Mouse (Mus musculus): ENCODE results near the gene Ube2v1. TPM values are rescaled to one million over a fixed set of nuclear protein-coding genes. Genes with fewer than 3 reads are reported as not detected.

Ube2v1 gene
- total RNA-seq, 1 experiment from 2014 or later = 44.9 TPM

DNA sequence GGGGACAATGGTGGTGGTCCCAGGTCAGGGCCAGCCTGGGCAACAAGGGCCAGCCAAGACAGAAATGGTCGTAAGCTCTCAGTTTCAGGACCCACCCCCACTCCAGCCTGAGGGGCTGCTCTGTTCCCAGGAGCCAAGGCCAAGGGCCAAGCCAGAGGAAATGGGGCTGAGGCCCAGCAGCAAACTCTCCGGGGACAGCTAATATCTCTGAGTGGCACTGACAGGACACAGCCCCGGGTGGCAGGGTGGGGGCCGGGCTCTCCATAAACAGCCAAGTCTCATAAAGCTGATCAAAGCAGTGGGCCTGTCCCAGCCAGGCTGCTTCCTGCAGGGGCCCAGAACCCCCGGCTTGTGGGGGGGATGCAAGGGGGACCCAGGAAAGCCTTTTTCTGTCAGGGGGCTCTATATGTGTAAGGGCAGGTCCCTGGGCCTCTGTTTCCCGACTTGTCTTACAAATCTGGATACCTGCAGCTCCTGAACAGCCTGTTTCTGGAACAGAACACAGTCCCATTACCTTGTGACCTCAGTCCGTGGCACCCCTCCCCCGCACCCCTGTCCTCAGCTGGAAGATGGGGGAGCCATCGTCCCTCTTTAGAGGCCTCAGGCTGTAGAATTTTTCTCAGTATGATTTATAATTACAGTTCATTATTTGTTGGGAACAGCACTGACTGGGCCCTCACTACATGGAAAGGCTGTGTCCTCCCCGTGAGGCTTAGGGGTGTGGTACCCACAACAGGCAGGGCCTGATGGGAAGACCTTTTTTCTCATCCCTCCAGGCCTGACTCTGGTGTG lies 48.5 kb downstream of the Ube2v1 start:
- no peak for ATAC-seq (replicated peaks in 1 of 2; ENCODE audit: insufficient read depth in 1 of 2, low FRiP score in 2 of 2, low TSS enrichment in 1 of 2, low read depth in 1 of 2, poor library complexity in 2 of 2, severe bottlenecking in 2 of 2)

DNA sequence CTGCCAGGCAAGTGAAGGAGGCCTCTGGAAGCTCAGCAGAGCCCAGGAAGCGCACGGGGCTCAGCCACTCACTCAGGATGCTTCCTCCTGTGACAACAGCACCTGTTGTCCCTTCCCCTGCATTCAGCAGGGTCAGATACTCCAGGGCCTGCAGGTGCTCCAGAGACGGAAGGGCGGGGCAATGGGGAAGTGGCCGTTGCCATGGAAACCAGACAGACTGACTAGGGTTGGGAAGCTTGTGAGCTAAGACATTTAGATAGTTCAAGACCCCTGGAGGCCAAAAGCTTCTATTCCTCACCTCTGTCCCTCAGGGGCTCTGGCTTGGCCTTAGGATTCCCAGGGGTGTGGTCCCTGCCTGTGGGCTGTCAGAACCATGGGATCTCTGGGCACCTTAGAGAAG lies 53.4 kb downstream of the Ube2v1 start:
- ATAC-seq (replicated peaks in 1 of 2; ENCODE audit: insufficient read depth in 1 of 2, low FRiP score in 2 of 2, low TSS enrichment in 1 of 2, low read depth in 1 of 2, poor library complexity in 2 of 2, severe bottlenecking in 2 of 2) = peak in 1 of 2 experiments; percentile 54; a peak in 2 of 4 replicates

DNA sequence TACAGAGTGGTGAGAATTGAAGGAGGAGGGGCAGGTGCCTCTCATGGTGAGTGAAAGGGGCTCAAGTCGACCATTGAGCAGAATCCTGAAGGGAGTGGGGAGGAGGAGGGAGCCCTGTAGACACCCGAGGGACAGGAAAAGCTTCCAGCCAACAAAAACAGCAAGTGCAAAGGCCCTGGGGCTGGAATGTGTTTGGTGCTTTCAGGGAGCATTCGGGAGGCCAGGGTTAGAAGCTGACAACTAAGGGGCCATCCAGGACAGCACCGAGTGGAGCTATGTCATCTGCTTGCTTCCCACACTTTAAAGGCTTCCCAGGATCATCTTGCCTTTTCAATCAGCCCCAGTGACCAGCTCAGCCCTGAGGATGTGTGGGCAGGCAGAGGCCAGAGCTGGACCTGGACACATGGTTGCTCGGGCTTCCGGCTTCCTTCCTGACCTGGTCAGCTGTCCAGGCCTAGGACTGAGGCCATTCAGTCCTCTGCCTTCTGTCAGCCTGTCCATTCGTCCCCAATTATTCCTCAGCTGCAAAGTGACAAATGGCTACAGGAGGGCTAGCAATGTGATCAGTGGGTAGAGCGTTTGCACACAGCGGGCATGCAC lies 54.6 kb downstream of the Ube2v1 start:
- no peak for ATAC-seq (replicated peaks in 1 of 2; ENCODE audit: insufficient read depth in 1 of 2, low FRiP score in 2 of 2, low TSS enrichment in 1 of 2, low read depth in 1 of 2, poor library complexity in 2 of 2, severe bottlenecking in 2 of 2)

DNA sequence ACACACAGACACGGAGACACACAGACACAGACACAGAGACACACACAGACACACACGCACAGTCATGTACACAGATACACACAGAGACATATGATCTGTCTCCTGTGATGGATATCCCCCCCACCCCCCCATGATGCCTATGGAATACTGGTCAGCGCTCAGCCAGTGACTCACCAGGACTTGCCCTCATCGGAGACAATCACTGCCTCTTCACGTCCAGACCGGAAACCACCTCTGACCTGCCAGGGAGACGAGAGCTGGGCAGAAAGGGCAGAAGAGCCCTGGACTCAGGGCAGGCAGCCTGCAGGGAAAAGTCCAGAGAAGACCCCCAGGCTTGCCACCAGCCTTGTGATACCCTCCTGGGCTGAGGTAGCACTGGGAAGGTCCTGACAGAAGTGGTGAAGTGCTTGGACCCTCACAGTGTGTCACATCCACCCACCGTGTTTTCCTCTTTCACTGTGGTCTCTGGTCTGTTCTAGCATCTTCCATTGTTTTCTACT lies 55.7 kb downstream of the Ube2v1 start:
- ATAC-seq (replicated peaks in 1 of 2; ENCODE audit: insufficient read depth in 1 of 2, low FRiP score in 2 of 2, low TSS enrichment in 1 of 2, low read depth in 1 of 2, poor library complexity in 2 of 2, severe bottlenecking in 2 of 2) = no peak

DNA sequence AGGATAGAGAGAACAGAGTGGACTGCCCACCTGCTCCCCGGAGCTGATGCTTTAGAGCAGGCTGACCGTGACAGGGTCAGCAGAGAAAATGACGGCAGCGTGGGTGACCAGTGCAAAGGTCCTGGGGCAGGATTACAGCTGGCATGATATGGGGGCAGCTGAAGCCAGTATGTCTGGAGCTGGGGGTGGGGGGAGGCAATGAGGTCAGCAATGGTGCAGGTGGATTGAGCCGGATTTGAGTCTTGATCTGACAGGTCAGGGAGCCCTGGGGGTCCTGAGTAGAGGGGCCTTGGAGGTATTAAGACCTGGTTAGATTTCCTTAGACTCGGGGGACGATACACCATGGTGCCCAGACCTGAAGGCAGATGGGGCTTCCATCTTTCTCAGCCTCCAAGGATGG lies 56.3 kb downstream of the Ube2v1 start:
- ATAC-seq (replicated peaks in 1 of 2; ENCODE audit: insufficient read depth in 1 of 2, low FRiP score in 2 of 2, low TSS enrichment in 1 of 2, low read depth in 1 of 2, poor library complexity in 2 of 2, severe bottlenecking in 2 of 2) = no peak

DNA sequence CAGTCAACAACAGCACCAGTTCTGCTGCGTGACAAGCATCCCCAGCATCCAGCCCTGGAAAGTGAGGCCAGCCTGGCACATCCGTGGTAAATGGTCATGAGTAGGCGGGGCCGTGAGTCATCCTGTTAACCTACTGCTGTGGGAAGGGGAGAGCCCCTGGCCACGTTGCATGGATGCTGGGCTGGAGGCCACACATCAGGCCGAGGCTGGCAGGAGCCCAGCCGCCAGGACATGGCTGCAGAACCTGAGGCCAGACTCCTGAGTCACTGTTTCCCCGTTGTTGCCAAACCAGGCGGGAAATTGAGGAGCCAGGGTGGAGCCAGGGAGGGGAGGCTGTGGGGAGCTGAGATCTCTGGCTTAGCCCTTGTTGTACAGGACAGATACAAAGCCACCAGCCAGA lies 57.1 kb downstream of the Ube2v1 start:
- ATAC-seq (replicated peaks in 1 of 2; ENCODE audit: insufficient read depth in 1 of 2, low FRiP score in 2 of 2, low TSS enrichment in 1 of 2, low read depth in 1 of 2, poor library complexity in 2 of 2, severe bottlenecking in 2 of 2) = no peak

DNA sequence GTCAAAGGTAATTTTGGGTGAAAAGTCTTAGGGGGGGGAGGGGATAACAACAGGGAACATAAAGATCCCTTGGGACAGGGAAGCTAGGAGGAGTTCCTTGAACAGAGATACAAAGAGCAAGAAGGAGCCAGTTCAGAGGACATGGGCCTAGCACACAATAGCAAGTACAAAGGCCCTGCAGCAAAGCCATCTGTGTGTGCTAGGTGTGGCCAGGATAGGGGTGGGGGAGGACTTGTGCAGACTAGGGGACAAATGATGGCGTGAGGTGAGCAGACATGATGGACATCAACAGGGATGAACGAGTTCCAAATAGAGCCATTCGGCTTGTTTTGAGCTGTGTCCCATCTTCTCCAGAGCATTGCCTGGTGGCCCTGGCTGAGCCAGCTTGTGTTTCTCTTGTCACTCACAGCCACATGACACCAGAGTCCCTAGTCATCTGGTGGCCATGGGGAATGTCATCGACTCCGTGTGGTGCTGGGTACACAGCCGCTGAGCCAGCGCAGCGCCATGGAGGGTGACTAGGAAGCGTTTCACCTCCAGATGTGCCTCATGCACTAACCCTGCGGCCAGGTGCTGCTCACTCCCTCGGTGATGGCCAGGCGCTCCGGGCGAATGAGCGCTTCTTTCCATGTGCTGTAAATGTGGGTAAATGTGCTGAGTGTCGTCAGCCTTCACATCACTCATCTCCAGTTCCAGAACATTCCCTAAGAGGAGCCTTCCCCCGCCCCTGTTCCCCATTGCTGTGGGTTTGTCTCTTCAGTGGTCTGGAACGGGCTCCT lies 60.3 kb downstream of the Ube2v1 start:
- no peak for ATAC-seq (replicated peaks in 1 of 2; ENCODE audit: insufficient read depth in 1 of 2, low FRiP score in 2 of 2, low TSS enrichment in 1 of 2, low read depth in 1 of 2, poor library complexity in 2 of 2, severe bottlenecking in 2 of 2)

DNA sequence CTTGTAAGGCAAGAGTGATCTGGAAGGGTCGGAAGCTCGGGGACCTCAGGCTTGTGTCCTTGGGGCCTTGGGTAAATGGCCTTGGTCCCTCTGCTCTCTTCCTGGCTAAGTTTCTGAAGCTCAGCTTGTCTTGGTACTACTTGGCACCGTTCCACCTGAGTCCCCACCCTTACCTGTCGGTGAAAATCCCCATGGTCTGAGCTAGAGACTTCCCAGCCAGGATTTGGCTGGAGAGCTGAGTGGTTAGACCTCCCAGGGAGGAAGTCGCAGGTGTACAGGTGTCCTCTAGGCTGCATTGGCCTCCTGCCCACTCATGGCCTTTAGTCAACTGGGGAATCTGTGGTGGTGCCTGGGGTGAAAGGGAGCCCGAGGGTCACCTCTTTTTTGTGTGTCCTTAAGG lies 61.1 kb downstream of the Ube2v1 start:
- no peak for ATAC-seq (replicated peaks in 1 of 2; ENCODE audit: insufficient read depth in 1 of 2, low FRiP score in 2 of 2, low TSS enrichment in 1 of 2, low read depth in 1 of 2, poor library complexity in 2 of 2, severe bottlenecking in 2 of 2)

DNA sequence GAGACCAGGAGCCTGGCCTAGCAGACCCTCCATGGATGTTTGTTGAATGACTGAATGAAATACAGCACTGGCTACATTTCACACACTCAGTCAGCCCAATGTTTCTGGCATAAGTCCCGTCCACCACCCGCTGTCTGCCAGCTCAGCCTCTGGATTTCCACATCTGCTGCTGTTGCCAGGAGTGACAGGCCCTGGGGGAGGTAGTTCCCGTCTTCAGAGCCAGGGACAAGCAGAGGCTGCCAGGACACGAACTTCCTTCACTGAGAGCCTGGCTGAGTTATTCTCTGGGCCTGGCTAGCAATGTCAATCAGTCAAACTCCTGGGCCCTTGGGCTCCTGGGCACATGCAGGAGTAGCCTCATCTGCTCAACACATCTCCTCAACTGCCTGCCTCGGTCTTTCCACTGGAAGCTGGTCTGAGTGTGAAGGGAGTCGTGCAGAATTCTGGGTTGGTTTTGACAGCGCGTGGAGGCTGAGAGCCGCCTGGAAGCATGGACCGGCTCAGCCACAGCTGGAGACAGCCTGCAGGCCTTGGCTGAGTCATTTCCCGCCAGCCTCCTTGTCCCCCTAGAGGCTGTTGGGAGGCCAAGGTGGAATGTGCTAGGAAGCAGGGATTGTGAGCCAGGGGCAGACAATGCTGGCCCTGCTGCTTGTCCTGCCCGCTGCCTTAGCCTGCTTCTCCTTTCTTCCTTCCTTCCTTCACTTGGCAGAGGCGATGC lies 61.8 kb downstream of the Ube2v1 start:
- ATAC-seq (replicated peaks in 1 of 2; ENCODE audit: insufficient read depth in 1 of 2, low FRiP score in 2 of 2, low TSS enrichment in 1 of 2, low read depth in 1 of 2, poor library complexity in 2 of 2, severe bottlenecking in 2 of 2) = peak in 1 of 2 experiments; percentile 35; a peak in 1 of 4 replicates

DNA sequence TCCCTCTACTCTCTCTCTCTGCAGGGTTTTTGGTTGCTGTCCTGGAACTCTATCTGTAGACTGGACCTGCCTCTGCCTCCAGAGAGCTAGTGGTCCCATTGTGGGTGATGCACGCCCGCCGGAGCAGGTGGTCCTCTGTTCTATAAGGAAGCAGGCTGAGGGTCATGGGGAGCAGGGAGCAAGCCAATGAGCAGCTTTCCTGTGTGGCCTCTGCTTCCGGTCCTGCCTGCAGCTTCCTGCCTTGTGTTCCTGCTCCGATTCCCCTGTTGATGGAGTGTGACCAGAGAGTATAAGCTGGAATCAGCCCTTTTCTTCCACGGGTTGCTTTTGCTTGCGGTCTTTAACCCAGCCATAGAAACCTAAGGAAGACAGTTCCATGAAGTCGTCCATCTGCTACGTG lies 63.8 kb downstream of the Ube2v1 start:
- no peak for ATAC-seq (replicated peaks in 1 of 2; ENCODE audit: insufficient read depth in 1 of 2, low FRiP score in 2 of 2, low TSS enrichment in 1 of 2, low read depth in 1 of 2, poor library complexity in 2 of 2, severe bottlenecking in 2 of 2)

DNA sequence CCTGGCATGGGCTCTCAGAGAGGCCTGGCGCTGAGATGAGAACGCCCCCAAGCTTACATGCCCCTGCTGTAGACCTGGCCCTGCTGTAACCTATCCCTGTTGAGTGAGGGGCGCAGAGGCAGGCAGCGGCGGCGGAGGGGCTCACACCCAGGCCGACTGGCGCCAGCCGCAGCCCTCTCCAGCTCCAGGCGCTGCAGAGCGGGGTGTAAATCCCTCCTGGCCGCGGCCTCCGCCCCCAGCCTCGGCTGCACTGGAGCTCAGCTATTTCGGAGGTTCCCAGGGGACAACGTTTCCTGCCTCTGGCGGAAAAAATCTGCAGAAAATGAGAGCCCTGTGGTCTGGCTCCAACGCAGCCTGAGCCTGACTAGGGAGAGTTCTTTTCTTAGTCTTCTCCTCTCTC lies 66.2 kb downstream of the Ube2v1 start:
- ATAC-seq (replicated peaks in 1 of 2; ENCODE audit: insufficient read depth in 1 of 2, low FRiP score in 2 of 2, low TSS enrichment in 1 of 2, low read depth in 1 of 2, poor library complexity in 2 of 2, severe bottlenecking in 2 of 2) = no peak

DNA sequence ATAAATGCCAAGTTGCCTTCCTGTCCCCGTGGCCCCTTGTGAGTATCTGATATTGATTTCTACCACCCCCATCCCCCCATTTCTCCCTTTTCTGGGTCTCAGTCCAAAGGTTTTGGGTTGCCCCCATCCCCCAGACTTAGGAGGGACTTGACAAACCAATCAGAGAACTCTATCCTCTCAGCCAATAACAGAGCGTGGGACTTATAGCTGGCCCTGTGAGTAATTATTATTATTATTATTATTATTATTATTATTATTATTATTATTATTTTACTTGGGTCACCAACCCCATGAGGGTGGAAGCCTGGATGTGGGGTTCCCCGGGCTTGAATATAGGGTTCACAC lies 66.6 kb downstream of the Ube2v1 start:
- no peak for ATAC-seq (replicated peaks in 1 of 2; ENCODE audit: insufficient read depth in 1 of 2, low FRiP score in 2 of 2, low TSS enrichment in 1 of 2, low read depth in 1 of 2, poor library complexity in 2 of 2, severe bottlenecking in 2 of 2)

DNA sequence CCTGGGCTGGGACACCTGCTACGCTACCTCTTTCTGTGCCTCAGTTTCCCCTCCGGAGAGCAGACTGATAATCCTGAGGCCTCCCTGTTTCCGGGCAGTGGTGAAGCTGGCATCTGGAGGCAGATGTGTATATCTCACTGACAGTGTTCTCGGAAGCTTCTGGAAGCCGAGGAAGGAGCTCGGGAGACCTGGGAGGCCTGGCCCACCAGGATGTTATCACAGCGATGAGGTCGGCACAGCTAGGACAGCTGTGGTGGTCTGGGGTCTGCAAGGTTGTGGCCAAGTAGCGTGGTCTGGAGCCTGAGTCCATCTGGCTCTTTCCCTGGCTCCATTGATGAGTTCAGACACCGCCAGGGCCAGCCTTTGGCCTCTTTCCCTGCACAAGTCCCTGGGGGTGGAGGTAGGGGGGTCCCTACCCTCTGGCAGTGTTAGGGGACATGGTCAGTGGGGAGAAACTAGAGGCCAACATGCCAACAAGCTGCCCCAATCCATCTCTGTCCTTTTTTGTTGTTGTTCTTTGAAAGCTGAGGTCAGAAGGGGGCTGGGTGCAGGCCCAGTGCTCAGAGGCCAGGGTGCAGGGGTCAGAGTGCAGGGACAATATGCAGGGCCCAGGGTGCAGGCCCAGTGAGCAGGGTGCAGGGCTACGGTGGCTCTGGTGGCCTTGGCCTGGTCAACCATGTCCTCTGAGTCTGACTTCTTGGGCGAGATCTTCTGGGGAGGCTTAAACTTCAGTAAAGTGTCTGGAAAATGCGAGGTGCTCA lies 67.2 kb downstream of the Ube2v1 start:
- no peak for ATAC-seq (replicated peaks in 1 of 2; ENCODE audit: insufficient read depth in 1 of 2, low FRiP score in 2 of 2, low TSS enrichment in 1 of 2, low read depth in 1 of 2, poor library complexity in 2 of 2, severe bottlenecking in 2 of 2)

DNA sequence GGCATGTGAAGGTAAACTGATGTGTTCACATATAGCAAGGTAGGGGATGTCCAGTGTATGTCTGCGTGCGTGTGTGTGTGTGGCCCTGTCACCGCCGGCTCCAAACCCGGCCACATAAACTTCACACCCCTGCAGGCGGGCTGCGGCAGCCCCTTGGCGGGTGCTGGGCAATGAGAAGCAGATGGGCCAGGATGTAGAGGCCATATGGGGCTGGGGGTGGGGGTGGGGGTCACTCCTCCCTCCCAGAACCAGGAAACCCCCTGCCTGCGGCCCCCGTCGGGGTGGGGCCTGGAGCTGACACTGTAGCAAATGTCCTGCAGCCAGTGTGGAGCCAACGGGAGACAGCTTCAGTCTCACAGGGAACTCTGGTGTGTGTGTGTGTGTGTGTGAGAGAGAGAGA lies 68.2 kb downstream of the Ube2v1 start:
- no peak for ATAC-seq (replicated peaks in 1 of 2; ENCODE audit: insufficient read depth in 1 of 2, low FRiP score in 2 of 2, low TSS enrichment in 1 of 2, low read depth in 1 of 2, poor library complexity in 2 of 2, severe bottlenecking in 2 of 2)

DNA sequence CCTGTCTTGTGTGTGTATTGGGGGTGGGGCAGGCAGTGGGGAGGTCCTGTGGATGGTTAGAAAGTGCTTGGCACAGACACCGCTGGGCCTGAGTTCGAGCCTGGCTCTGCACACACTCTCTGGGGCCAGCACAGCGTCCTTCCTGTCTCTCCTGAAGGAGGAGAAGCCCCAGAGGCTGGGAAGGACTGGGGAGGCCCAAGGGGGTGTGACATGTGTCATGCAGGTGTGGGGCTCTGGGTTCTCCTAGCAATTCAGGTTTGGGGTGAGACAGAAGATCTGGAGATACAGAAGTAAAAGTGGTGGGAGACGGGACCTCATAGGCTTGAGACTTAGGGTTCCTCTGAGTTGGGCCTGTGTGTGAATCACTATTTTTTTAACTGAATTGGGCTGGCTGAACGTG lies 68.9 kb downstream of the Ube2v1 start:
- no peak for ATAC-seq (replicated peaks in 1 of 2; ENCODE audit: insufficient read depth in 1 of 2, low FRiP score in 2 of 2, low TSS enrichment in 1 of 2, low read depth in 1 of 2, poor library complexity in 2 of 2, severe bottlenecking in 2 of 2)

DNA sequence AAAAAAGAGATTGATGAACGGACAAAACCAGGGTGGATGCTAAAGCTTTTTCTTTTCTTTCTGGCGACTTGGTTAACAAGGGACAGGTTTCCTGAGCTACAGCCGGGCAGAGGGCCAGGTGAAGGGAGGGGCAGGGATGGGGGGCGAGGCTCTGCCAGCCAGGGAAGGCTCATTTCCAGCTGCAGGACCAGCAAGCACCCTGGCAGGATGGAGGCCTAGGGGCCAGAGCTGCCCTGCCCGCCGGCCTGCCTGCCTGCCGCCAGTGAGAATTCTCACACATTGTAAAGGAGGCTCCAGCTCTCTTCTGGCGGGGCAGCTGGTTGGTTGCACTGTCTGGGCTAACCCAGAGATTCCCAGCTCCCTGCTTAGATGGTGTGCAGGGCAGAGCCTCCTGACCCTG lies 69.8 kb downstream of the Ube2v1 start:
- 0 out of 4 replicates have a peak, but pooled peaks of 1 of the 2 experiments have one; percentile 37 for ATAC-seq (replicated peaks in 1 of 2; ENCODE audit: insufficient read depth in 1 of 2, low FRiP score in 2 of 2, low TSS enrichment in 1 of 2, low read depth in 1 of 2, poor library complexity in 2 of 2, severe bottlenecking in 2 of 2)

DNA sequence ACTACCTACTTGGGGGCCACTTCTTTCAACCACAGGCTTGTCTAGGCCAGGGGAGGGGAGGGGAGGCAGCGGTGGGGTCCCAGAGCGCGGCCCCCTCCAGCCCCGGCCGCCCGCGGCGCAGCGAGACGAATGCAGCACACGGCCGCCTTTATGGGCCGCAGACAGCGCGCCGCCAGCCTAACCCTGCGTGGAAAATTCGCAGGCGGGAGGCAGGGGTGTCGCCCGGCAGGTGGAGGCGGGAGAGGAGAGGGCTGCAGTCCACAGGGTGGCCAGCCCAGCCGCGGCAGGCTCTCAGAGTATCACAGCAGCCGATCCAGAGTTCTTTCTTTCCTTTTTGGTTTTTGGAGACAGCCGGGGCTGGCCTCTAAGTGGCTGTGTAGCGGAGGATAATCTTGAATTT lies 72.5 kb downstream of the Ube2v1 start:
- ATAC-seq (replicated peaks in 1 of 2; ENCODE audit: insufficient read depth in 1 of 2, low FRiP score in 2 of 2, low TSS enrichment in 1 of 2, low read depth in 1 of 2, poor library complexity in 2 of 2, severe bottlenecking in 2 of 2) = no peak
